8 mouse cellular contexts compared by ENCODE assay signal in the genomic region with DNA sequence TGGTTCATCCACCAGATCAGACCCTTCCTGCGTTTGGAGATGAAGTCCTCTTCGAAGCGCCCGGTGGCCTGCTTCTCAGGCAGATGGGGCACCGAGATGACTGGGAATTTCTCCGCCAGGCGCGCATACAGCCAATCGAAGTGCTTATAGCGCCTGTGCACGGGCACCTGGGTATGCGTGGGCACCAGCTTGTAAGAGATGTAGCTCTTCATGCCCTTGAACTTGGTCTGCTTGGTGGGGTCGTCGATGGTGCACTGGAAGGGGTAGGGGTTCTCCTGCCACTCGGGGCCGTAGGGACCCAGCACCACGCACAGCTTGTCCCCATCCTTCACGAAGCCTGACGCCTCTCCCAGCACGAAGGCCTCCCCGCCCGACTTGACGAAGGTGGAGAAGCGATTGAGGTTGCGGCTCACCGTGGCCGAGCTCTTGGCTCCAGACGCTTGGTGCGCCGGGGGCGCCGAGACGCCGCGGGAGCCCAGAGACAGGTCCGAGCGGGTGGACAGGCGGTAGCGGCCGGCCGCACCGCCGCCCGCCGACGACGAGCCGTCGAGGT. TPM values are rescaled to one million over a fixed set of nuclear protein-coding genes. Genes with fewer than 3 reads are reported as not detected.
DNase-seq lines count a peak whose midpoint lies in the region; ATAC-seq and TF ChIP-seq lines count a peak whose summit lies in the region.

No protein-coding gene starts in this region.

- no peaks in the 10 kb centered on the region for H3K36me3 ChIP-seq in forebrain, embryonic 12.5 days (replicated peaks)
- H3K36me3 ChIP-seq in kidney, postnatal 0 days (ENCODE audit: insufficient read depth, low read length): no peaks in the 10 kb centered on the region
- H3K36me3 ChIP-seq in midbrain, postnatal 0 days (ENCODE audit: insufficient read depth, low read length): no peaks in the 10 kb centered on the region

- H3K4me3 ChIP-seq in layer of hippocampus, adult 2 months: peak overlapping the region; percentile 59
- H3K4me3 ChIP-seq in forebrain, embryonic 12.5 days (replicated peaks): peak overlapping the region; percentile 76
- peak overlapping the region; percentile 68 for H3K4me3 ChIP-seq in kidney, postnatal 0 days (replicated peaks; ENCODE audit: low read depth, low read length)
- peak overlapping the region; percentile 70 for H3K4me3 ChIP-seq in midbrain, postnatal 0 days (ENCODE audit: low read depth, low read length)

- no peaks in the 10 kb centered on the region for H3K9me3 ChIP-seq in forebrain, embryonic 12.5 days
- no peaks in the 10 kb centered on the region for H3K9me3 ChIP-seq in kidney, postnatal 0 days (replicated peaks; ENCODE audit: low read length)
- H3K9me3 ChIP-seq in midbrain, postnatal 0 days (ENCODE audit: low read length): no peaks in the 10 kb centered on the region

- H3K4me2 ChIP-seq in forebrain, embryonic 12.5 days: peak overlapping the region; percentile 87
- peak overlapping the region; percentile 83 for H3K4me2 ChIP-seq in kidney, postnatal 0 days (ENCODE audit: low read length)
- H3K4me2 ChIP-seq in midbrain, postnatal 0 days (ENCODE audit: low read depth, low read length, poor library complexity, severe bottlenecking): peak overlapping the region; percentile 61

- peaks cover 52% of the 10 kb centered on the region for H3K4me1 ChIP-seq in forebrain, embryonic 12.5 days
- H3K4me1 ChIP-seq in kidney, postnatal 0 days (replicated peaks; ENCODE audit: insufficient read depth, low read length): peaks cover 32% of the 10 kb centered on the region
- peaks cover 25% of the 10 kb centered on the region for H3K4me1 ChIP-seq in midbrain, postnatal 0 days (ENCODE audit: insufficient read depth, low read length)

- H3K27me3 ChIP-seq in forebrain, embryonic 12.5 days: no peaks in the 10 kb centered on the region
- no peaks in the 10 kb centered on the region for H3K27me3 ChIP-seq in kidney, postnatal 0 days (ENCODE audit: insufficient read depth, low read length)
- no peaks in the 10 kb centered on the region for H3K27me3 ChIP-seq in midbrain, postnatal 0 days (ENCODE audit: insufficient read depth, low read length)

- 21% methylated on average over 41 of the region's 49 CpGs for WGBS in forebrain, embryonic 12.5 days
- 11% methylated on average over 49 of the region's 49 CpGs for WGBS in kidney, postnatal 0 days
- 12% methylated on average over 40 of the region's 49 CpGs for WGBS in midbrain, postnatal 0 days

- ATAC-seq in forebrain, embryonic 12.5 days (ENCODE audit: low FRiP score): no peak
- ATAC-seq in kidney, postnatal 0 days (replicated peaks; ENCODE audit: low FRiP score, low read depth): peak; percentile 8
- no peak; the same call in 1 of the 2 replicates for ATAC-seq in midbrain, postnatal 0 days (ENCODE audit: low FRiP score)

- no peak for DNase-seq in layer of hippocampus, adult 2 months (ENCODE audit: low spot score in 2 of 2)
- DNase-seq in layer of hippocampus, adult 9-10 months (ENCODE audit: low spot score): no peak
- peak; percentile 42 for DNase-seq in ZHBTc4 (ENCODE audit: low read depth, low spot score)
- DNase-seq in kidney, postnatal 0 days (ENCODE audit: low spot score): no peak
- no peak for DNase-seq in midbrain, postnatal 0 days (ENCODE audit: low spot score)
- DNase-seq in c-Kit-positive CD71-positive TER-119-positive erythroid progenitor cells, embryonic 14.5 days (ENCODE audit: low spot score): no peak
- DNase-seq in adrenal gland, adult 18-20 months (ENCODE audit: low spot score in 2 of 2): no peak

- TF ChIP-seq CTCF in layer of hippocampus, adult 2 months (conservative IDR thresholded peaks at IDR 0.05): no peak
- no peak for TF ChIP-seq CTCF in kidney, postnatal 0 days (IDR thresholded peaks at IDR 0.05; ENCODE audit: low read depth)
- TF ChIP-seq CTCF in midbrain, postnatal 0 days (IDR thresholded peaks at IDR 0.05): no peak

- H3K9ac ChIP-seq in forebrain, embryonic 12.5 days: peak overlapping the region; percentile 86
- peak overlapping the region; percentile 91 for H3K9ac ChIP-seq in kidney, postnatal 0 days (ENCODE audit: low read depth, low read length)
- peak overlapping the region; percentile 85 for H3K9ac ChIP-seq in midbrain, postnatal 0 days (replicated peaks; ENCODE audit: low read length, poor library complexity, severe bottlenecking)

- peak overlapping the region; percentile 98 for H3K27ac ChIP-seq in layer of hippocampus, adult 2 months
- H3K27ac ChIP-seq in forebrain, embryonic 12.5 days: peak overlapping the region; percentile 88
- peak overlapping the region; percentile 92; the same call in 1 of the 2 replicates for H3K27ac ChIP-seq in kidney, postnatal 0 days
- peak overlapping the region; percentile 87 for H3K27ac ChIP-seq in midbrain, postnatal 0 days (ENCODE audit: low read depth, low read length)

RNA-seq across cellular contexts. Expression of gene Snx18, which starts 0.9 kb away (rescaled TPM):
- 10 to 100 TPM; 20.1 to 20.6 TPM for total RNA-seq in layer of hippocampus, adult 2 months (2021)
- polyA plus RNA-seq in forebrain, embryonic 12.5 days (2016; fragmentation: Nextera tagmentation; extraction: Ambion mirVana): 15.3 and 18.2 TPM in 2 replicates
- polyA plus RNA-seq in kidney, postnatal 0 days (2015; fragmentation: Nextera tagmentation; extraction: Ambion mirVana): 31.2 and 34.8 TPM in 2 replicates
- total RNA-seq in midbrain, postnatal 0 days (2014; rRNA removed): 34.7 and 35.8 TPM in 2 replicates
- polyA plus RNA-seq in midbrain, postnatal 0 days (2015; fragmentation: Nextera tagmentation; extraction: Ambion mirVana): 8.4 and 9.5 TPM in 2 replicates
- 10 to 100 TPM; 22.3 to 24.9 TPM for total RNA-seq in adrenal gland, adult 18-20 months (2021)

RNA-seq across cellular contexts. Expression of gene Hspb3, which starts 46.1 kb away (rescaled TPM):
- 1 to 10 TPM in 1 of 2 experiments, under 1 TPM in 1; 0.64 to 1.5 TPM for total RNA-seq in layer of hippocampus, adult 2 months (2021)
- polyA plus RNA-seq in forebrain, embryonic 12.5 days (2016; fragmentation: Nextera tagmentation; extraction: Ambion mirVana): 0.42 TPM in 1 of 2 replicates, not detected in the other
- not detected in 2 replicates for polyA plus RNA-seq in kidney, postnatal 0 days (2015; fragmentation: Nextera tagmentation; extraction: Ambion mirVana)
- total RNA-seq in midbrain, postnatal 0 days (2014; rRNA removed): not detected in 2 replicates
- polyA plus RNA-seq in midbrain, postnatal 0 days (2015; fragmentation: Nextera tagmentation; extraction: Ambion mirVana): 0.82 and 1.0 TPM in 2 replicates
- not detected for total RNA-seq in adrenal gland, adult 18-20 months (2021)
